ENCODE assay signal across 26 mouse cellular contexts in genomic region chr8:126135100-126135499, GRCm38 (mm10).
DNase-seq lines count a peak whose midpoint lies in the region; ATAC-seq and TF ChIP-seq lines count a peak whose summit lies in the region.
"Had no signal": no experiment of that assay in that cellular context is flagged by ENCODE, and none has a peak within 500 bp of the region (broad histone marks: within the 10 kb centered on the region; RNA-seq: fewer than 3 reads in every experiment).

No protein-coding gene starts in this region.

- DNase-seq in liver, adult 2 months (ENCODE audit: extremely low read depth, low read depth, low spot score) = peak; percentile 6
- DNase-seq in liver, postnatal 0 days = no peak
- peak; percentile 61 for DNase-seq in lung, postnatal 0 days (ENCODE audit: low spot score)
- DNase-seq in stomach, postnatal 0 days (ENCODE audit: low spot score) = no peak
- no peak for DNase-seq in cerebellum, postnatal 25 days
- DNase-seq: adrenal gland, adult 8-10 months; B cell, adult 2 months; cerebellum, adult 2 months; cerebellum, postnatal 14 days; gastrocnemius, postnatal 36 days; heart, adult 18-20 months; heart, postnatal 4 days; kidney, adult 11 months; kidney, postnatal 25 days; right cerebral cortex, adult 18-20 months; right cerebral cortex, postnatal 4 days had no signal

- no peak overlapping the region for H3K4me3 ChIP-seq in liver, adult 2 months (ENCODE audit: insufficient read depth, low read depth, low read length)
- no peak overlapping the region for H3K4me3 ChIP-seq in liver, postnatal 0 days (ENCODE audit: low read depth, low read length)
- H3K4me3 ChIP-seq in lung, embryonic 15.5 days = no peak overlapping the region
- no peak overlapping the region for H3K4me3 ChIP-seq in lung, postnatal 0 days (ENCODE audit: low read depth, low read length)
- no peak overlapping the region for H3K4me3 ChIP-seq in stomach, postnatal 0 days (ENCODE audit: low read depth, low read length)
- H3K4me3 ChIP-seq: heart, embryonic 12.5 days; hindbrain, embryonic 13.5 days; limb, embryonic 12.5 days; megakaryocyte, embryonic 14.5 days; midbrain, embryonic 12.5 days; myocyte; neural tube, embryonic 12.5 days had no signal

- H3K9me3 ChIP-seq in liver, postnatal 0 days (ENCODE audit: low read length) = no peaks in the 10 kb centered on the region
- no peaks in the 10 kb centered on the region for H3K9me3 ChIP-seq in lung, embryonic 15.5 days
- no peaks in the 10 kb centered on the region for H3K9me3 ChIP-seq in lung, postnatal 0 days (ENCODE audit: low read length)
- no peaks in the 10 kb centered on the region for H3K9me3 ChIP-seq in stomach, postnatal 0 days (ENCODE audit: control insufficient read depth, low read length)
- H3K9me3 ChIP-seq: heart, embryonic 12.5 days; hindbrain, embryonic 13.5 days; midbrain, embryonic 12.5 days; neural tube, embryonic 12.5 days had no signal

- no peak for ATAC-seq in liver, postnatal 0 days
- ATAC-seq in lung, embryonic 15.5 days (ENCODE audit: borderline replicate concordance, extremely low read depth, low FRiP score, low TSS enrichment) = peak; percentile 44
- peak; percentile 71 for ATAC-seq in lung, postnatal 0 days
- ATAC-seq in stomach, postnatal 0 days (ENCODE audit: low FRiP score, low TSS enrichment) = 0 out of 2 replicates have a peak, but pooled peaks have one; percentile 35
- ATAC-seq: forebrain, embryonic 14.5 days had no signal

- no peak for TF ChIP-seq CTCF in liver, adult 2 months (IDR thresholded peaks at IDR 0.05; ENCODE audit: low read depth, low read length)
- TF ChIP-seq CTCF in liver, postnatal 0 days (IDR thresholded peaks at IDR 0.05; ENCODE audit: low read depth) = no peak
- no peak for TF ChIP-seq CTCF in lung, postnatal 0 days (IDR thresholded peaks at IDR 0.05)
- no peak for TF ChIP-seq CTCF in stomach, postnatal 0 days (IDR thresholded peaks at IDR 0.05; ENCODE audit: low read depth)

- no peak for TF ChIP-seq EP300 in liver, postnatal 0 days (IDR thresholded peaks at IDR 0.05; ENCODE audit: low read depth)
- TF ChIP-seq EP300 in lung, postnatal 0 days (IDR thresholded peaks at IDR 0.05) = no peak
- no peak for TF ChIP-seq EP300 in stomach, postnatal 0 days (optimal IDR thresholded peaks at IDR 0.05)

- WGBS in liver, adult 2 months = 50% methylated on average over 10 of the region's 10 CpGs
- WGBS in liver, postnatal 0 days (ENCODE audit: insufficient replicate concordance) = 58% methylated on average over 10 of the region's 10 CpGs
- 44% methylated on average over 10 of the region's 10 CpGs for WGBS in lung, embryonic 15.5 days
- WGBS in lung, postnatal 0 days = 46% methylated on average over 10 of the region's 10 CpGs
- 37% methylated on average over 10 of the region's 10 CpGs for WGBS in stomach, postnatal 0 days

- no peak overlapping the region for H3K27ac ChIP-seq in liver, adult 2 months (replicated peaks; ENCODE audit: insufficient read depth, low read depth, low read length)
- no peak overlapping the region for H3K27ac ChIP-seq in liver, postnatal 0 days (ENCODE audit: low read depth)
- peak overlapping the region; percentile 27; the same call in 1 of the 2 replicates for H3K27ac ChIP-seq in lung, embryonic 15.5 days
- no peak overlapping the region for H3K27ac ChIP-seq in lung, postnatal 0 days (ENCODE audit: low read length)
- H3K27ac ChIP-seq in stomach, postnatal 0 days (replicated peaks) = no peak overlapping the region
- H3K27ac ChIP-seq: hindbrain, embryonic 13.5 days; limb, embryonic 12.5 days; midbrain, embryonic 12.5 days; neural tube, embryonic 12.5 days had no signal

- H3K4me1 ChIP-seq in liver, adult 2 months (ENCODE audit: control insufficient read depth, insufficient read depth, low read length) = no peaks in the 10 kb centered on the region
- 0 out of 2 replicates have a peak, but pooled peaks cover 2% of the 10 kb centered on the region for H3K4me1 ChIP-seq in liver, postnatal 0 days (ENCODE audit: insufficient read depth)
- H3K4me1 ChIP-seq in lung, embryonic 15.5 days = peaks cover 21% of the 10 kb centered on the region
- H3K4me1 ChIP-seq in lung, postnatal 0 days (ENCODE audit: insufficient read depth, low read depth, low read length) = no peaks in the 10 kb centered on the region
- no peaks in the 10 kb centered on the region for H3K4me1 ChIP-seq in stomach, postnatal 0 days (replicated peaks; ENCODE audit: control insufficient read depth, insufficient read depth)
- H3K4me1 ChIP-seq: megakaryocyte, embryonic 14.5 days had no signal

- TF ChIP-seq POLR2A in liver, adult 2 months (IDR thresholded peaks at IDR 0.05; ENCODE audit: extremely low read depth, insufficient read depth, low read length) = no peak

- H3K79me2 ChIP-seq in liver, adult 2 months (ENCODE audit: control insufficient read depth, insufficient read depth, low read length) = no peaks in the 10 kb centered on the region

- no peaks in the 10 kb centered on the region for H3K36me3 ChIP-seq in liver, adult 2 months (ENCODE audit: control insufficient read depth, insufficient read depth, low read length)
- no peaks in the 10 kb centered on the region for H3K36me3 ChIP-seq in liver, postnatal 0 days (replicated peaks; ENCODE audit: insufficient read depth, low read length)
- no peaks in the 10 kb centered on the region for H3K36me3 ChIP-seq in lung, embryonic 15.5 days
- H3K36me3 ChIP-seq in lung, postnatal 0 days (ENCODE audit: insufficient read depth, low read length) = no peaks in the 10 kb centered on the region
- H3K36me3 ChIP-seq in stomach, postnatal 0 days (ENCODE audit: control insufficient read depth, insufficient read depth, low read length) = no peaks in the 10 kb centered on the region
- H3K36me3 ChIP-seq: heart, embryonic 12.5 days; hindbrain, embryonic 13.5 days; limb, embryonic 12.5 days; midbrain, embryonic 12.5 days; neural tube, embryonic 12.5 days had no signal

- H3K4me2 ChIP-seq in liver, postnatal 0 days (ENCODE audit: low read depth, low read length) = no peak overlapping the region
- H3K4me2 ChIP-seq in lung, embryonic 15.5 days = peak overlapping the region; percentile 23; the same call in 1 of the 2 replicates
- no peak overlapping the region for H3K4me2 ChIP-seq in lung, postnatal 0 days (replicated peaks; ENCODE audit: low read depth, low read length)
- H3K4me2 ChIP-seq in stomach, postnatal 0 days (replicated peaks; ENCODE audit: low read depth) = no peak overlapping the region
- H3K4me2 ChIP-seq: heart, embryonic 12.5 days; hindbrain, embryonic 13.5 days; limb, embryonic 12.5 days; liver, embryonic 11.5 days; midbrain, embryonic 12.5 days; neural tube, embryonic 12.5 days had no signal

- no peak overlapping the region for H3K9ac ChIP-seq in liver, adult 2 months (ENCODE audit: low read depth, low read length)
- H3K9ac ChIP-seq in liver, postnatal 0 days (replicated peaks) = no peak overlapping the region
- H3K9ac ChIP-seq in lung, embryonic 15.5 days = no peak overlapping the region
- H3K9ac ChIP-seq in lung, postnatal 0 days (replicated peaks; ENCODE audit: low read depth) = no peak overlapping the region
- H3K9ac ChIP-seq in stomach, postnatal 0 days (ENCODE audit: low read length) = no peak overlapping the region
- H3K9ac ChIP-seq: heart, embryonic 12.5 days; hindbrain, embryonic 13.5 days; limb, embryonic 12.5 days; midbrain, embryonic 12.5 days; neural tube, embryonic 12.5 days had no signal

- H3K27me3 ChIP-seq in liver, adult 2 months (ENCODE audit: control insufficient read depth, insufficient read depth, low read length) = peaks cover 16% of the 10 kb centered on the region
- H3K27me3 ChIP-seq in liver, postnatal 0 days (ENCODE audit: insufficient read depth, low read length) = peaks cover 24% of the 10 kb centered on the region
- H3K27me3 ChIP-seq in lung, embryonic 15.5 days = peaks cover 26% of the 10 kb centered on the region
- peaks cover 17% of the 10 kb centered on the region for H3K27me3 ChIP-seq in lung, postnatal 0 days (replicated peaks; ENCODE audit: insufficient read depth, low read length)
- H3K27me3 ChIP-seq in stomach, postnatal 0 days (ENCODE audit: control insufficient read depth, insufficient read depth, low read length) = 0 out of 2 replicates have a peak, but pooled peaks cover 4% of the 10 kb centered on the region

Comparison
In these comparisons a context has a peak if more than half of its experiments do, and no peak if none do; other contexts are left out.
1. DNase-seq: peak in liver, adult 2 months (single experiment) and lung, postnatal 0 days (single experiment); none in liver, postnatal 0 days (single experiment), stomach, postnatal 0 days (single experiment) and cerebellum, postnatal 25 days (0 of 2).